8 mouse cellular contexts compared by ENCODE assay signal in the genomic region with DNA sequence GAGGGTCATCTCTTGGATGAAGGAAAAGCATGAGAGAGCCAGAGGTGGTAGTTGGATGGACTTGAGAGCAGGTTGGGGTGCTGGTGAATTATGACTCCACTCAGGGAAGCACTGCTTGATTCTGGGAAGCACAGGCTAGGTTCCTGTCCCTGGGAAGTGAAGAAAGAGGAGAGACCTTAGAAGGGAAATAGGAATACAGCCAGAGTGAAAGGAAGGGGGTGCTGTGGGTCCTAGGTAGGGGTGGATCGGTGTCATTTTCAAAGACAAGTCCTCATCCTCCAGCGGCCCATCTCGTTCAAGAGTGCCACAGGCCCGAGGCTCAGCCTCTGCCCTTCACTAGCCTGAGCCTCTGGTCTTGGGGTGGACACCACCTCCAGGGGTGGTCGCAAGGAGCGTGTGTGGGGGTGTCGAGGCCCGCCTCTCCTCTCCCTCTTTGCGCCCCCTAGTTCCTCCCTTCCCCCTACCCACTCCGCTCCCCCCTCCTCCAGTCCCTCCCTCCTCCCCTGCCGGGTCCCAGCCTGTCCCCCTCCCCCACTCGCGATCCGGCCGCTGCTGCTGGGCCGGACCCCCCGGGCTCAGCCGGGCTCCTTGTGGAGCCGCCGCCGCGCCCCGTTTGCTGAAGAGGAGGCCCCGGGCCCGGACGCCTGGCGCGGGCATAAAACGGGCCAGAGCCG. TPM values are rescaled to one million over a fixed set of nuclear protein-coding genes. Genes with fewer than 3 reads are reported as not detected.
DNase-seq lines count a peak whose midpoint lies in the region; ATAC-seq and TF ChIP-seq lines count a peak whose summit lies in the region.

No protein-coding gene starts in this region.

- ATAC-seq in forebrain, embryonic 13.5 days: peak; percentile 36
- ATAC-seq in liver, embryonic 16.5 days (ENCODE audit: low read depth): no peak
- no peak for ATAC-seq in inflammation-experienced regulatory T-cells, adult 6 months

- H3K4me2 ChIP-seq in forebrain, embryonic 13.5 days: peak overlapping the region; percentile 94
- peak overlapping the region; percentile 61 for H3K4me2 ChIP-seq in liver, embryonic 16.5 days (ENCODE audit: low read depth, low read length)

- H3K27ac ChIP-seq in cortical plate, adult 2 months (ENCODE audit: insufficient read depth, low read length): peak overlapping the region; percentile 86; the same call in 1 of the 2 replicates
- peak overlapping the region; percentile 14; the same call in 1 of the 2 replicates for H3K27ac ChIP-seq in forebrain, embryonic 13.5 days
- H3K27ac ChIP-seq in liver, embryonic 16.5 days (ENCODE audit: low read length): no peak overlapping the region

- peak overlapping the region; percentile 81 for H3K9ac ChIP-seq in forebrain, embryonic 13.5 days
- H3K9ac ChIP-seq in liver, embryonic 16.5 days (ENCODE audit: low read depth, low read length): peak overlapping the region; percentile 51

- peak overlapping the region; percentile 57 for H3K4me3 ChIP-seq in cortical plate, adult 2 months (ENCODE audit: insufficient read depth, low read length)
- H3K4me3 ChIP-seq in forebrain, embryonic 13.5 days: peak overlapping the region; percentile 61
- peak overlapping the region; percentile 49 for H3K4me3 ChIP-seq in liver, embryonic 16.5 days (ENCODE audit: low read depth, low read length)

- no peaks in the 10 kb centered on the region for H3K36me3 ChIP-seq in forebrain, embryonic 13.5 days (ENCODE audit: poor library complexity, severe bottlenecking)
- H3K36me3 ChIP-seq in liver, embryonic 16.5 days (ENCODE audit: control insufficient read depth, insufficient read depth): no peaks in the 10 kb centered on the region

- no peak for TF ChIP-seq CTCF in cortical plate, adult 2 months (IDR thresholded peaks at IDR 0.05; ENCODE audit: extremely low read depth, insufficient read depth, low read length)

- TF ChIP-seq POLR2A in cortical plate, adult 2 months (IDR thresholded peaks at IDR 0.05; ENCODE audit: extremely low read depth, insufficient read depth, low read length): no peak

- H3K4me1 ChIP-seq in cortical plate, adult 2 months (ENCODE audit: control insufficient read depth, insufficient read depth, low read length): no peaks in the 10 kb centered on the region
- peaks cover 14% of the 10 kb centered on the region for H3K4me1 ChIP-seq in forebrain, embryonic 13.5 days
- H3K4me1 ChIP-seq in liver, embryonic 16.5 days (ENCODE audit: control insufficient read depth, low read depth, low read length): no peaks in the 10 kb centered on the region

- WGBS in forebrain, embryonic 13.5 days: under 1% methylated on average over 28 of the region's 30 CpGs
- 3% methylated on average over 26 of the region's 30 CpGs for WGBS in liver, embryonic 16.5 days (ENCODE audit: insufficient replicate concordance)

- H3K9me3 ChIP-seq in forebrain, embryonic 13.5 days (replicated peaks): no peaks in the 10 kb centered on the region
- no peaks in the 10 kb centered on the region for H3K9me3 ChIP-seq in liver, embryonic 16.5 days (replicated peaks; ENCODE audit: control insufficient read depth, low read length)

- H3K27me3 ChIP-seq in forebrain, embryonic 13.5 days: peaks cover 33% of the 10 kb centered on the region
- peaks cover 56% of the 10 kb centered on the region for H3K27me3 ChIP-seq in liver, embryonic 16.5 days (ENCODE audit: control insufficient read depth, insufficient read depth, low read depth, low read length)

- peak; percentile 27 to 36 for DNase-seq in layer of hippocampus, postnatal 36 days
- no peak for DNase-seq in layer of hippocampus, postnatal 14 days (ENCODE audit: low spot score in 2 of 2)
- DNase-seq in urinary bladder, postnatal 14 days (ENCODE audit: low spot score): no peak
- DNase-seq in adrenal gland, adult 8-10 months: no peak

RNA-seq across cellular contexts. Expression of gene Chrd, which starts 0.5 kb away (rescaled TPM):
- 10 to 100 TPM; 86.1 to 88.4 TPM for total RNA-seq in layer of hippocampus, postnatal 36 days (2021)
- total RNA-seq in layer of hippocampus, postnatal 14 days (2021): 10 to 100 TPM; 36.4 to 45.8 TPM
- 71.8 and 94.6 TPM in 2 replicates for polyA plus RNA-seq in cortical plate, adult 2 months (2012; rRNA removed)
- polyA plus RNA-seq in forebrain, embryonic 13.5 days (2015; fragmentation: Nextera tagmentation; extraction: Ambion mirVana): 1.8 and 2.8 TPM in 2 replicates
- 0.32 and 0.39 TPM in 2 replicates for polyA plus RNA-seq in liver, embryonic 16.5 days (2015; fragmentation: Nextera tagmentation; extraction: Ambion mirVana)
- not detected for polyA plus RNA-seq in inflammation-experienced regulatory T-cells, adult 6 months (2017; shearing (Covaris generic))
- total RNA-seq in adrenal gland, adult 8-10 months (2022): 10 to 100 TPM; 10.2 to 30.3 (median 20.0) TPM

RNA-seq across cellular contexts. Expression of gene Thpo, which starts 1.9 kb away (rescaled TPM):
- 10 to 100 TPM; 14.1 to 15.8 TPM for total RNA-seq in layer of hippocampus, postnatal 36 days (2021)
- total RNA-seq in layer of hippocampus, postnatal 14 days (2021): 1 to 10 TPM; 5.0 to 5.9 TPM
- polyA plus RNA-seq in cortical plate, adult 2 months (2012; rRNA removed): 20.6 and 27.1 TPM in 2 replicates
- polyA plus RNA-seq in forebrain, embryonic 13.5 days (2015; fragmentation: Nextera tagmentation; extraction: Ambion mirVana): 0.68 and 0.74 TPM in 2 replicates
- polyA plus RNA-seq in liver, embryonic 16.5 days (2015; fragmentation: Nextera tagmentation; extraction: Ambion mirVana): 5.1 and 6.1 TPM in 2 replicates
- not detected for polyA plus RNA-seq in inflammation-experienced regulatory T-cells, adult 6 months (2017; shearing (Covaris generic))
- total RNA-seq in adrenal gland, adult 8-10 months (2022): 1 to 10 TPM; 2.3 to 3.1 (median 2.7) TPM

RNA-seq across cellular contexts. Expression of gene Clcn2, which starts 14.8 kb away (rescaled TPM):
- total RNA-seq in layer of hippocampus, postnatal 36 days (2021): 10 to 100 TPM; 66.0 to 71.3 TPM
- total RNA-seq in layer of hippocampus, postnatal 14 days (2021): 10 to 100 TPM; 49.9 to 60.4 TPM
- 122 and 132 TPM in 2 replicates for polyA plus RNA-seq in cortical plate, adult 2 months (2012; rRNA removed)
- polyA plus RNA-seq in forebrain, embryonic 13.5 days (2015; fragmentation: Nextera tagmentation; extraction: Ambion mirVana): 13.2 and 14.5 TPM in 2 replicates
- polyA plus RNA-seq in liver, embryonic 16.5 days (2015; fragmentation: Nextera tagmentation; extraction: Ambion mirVana): 9.7 and 11.5 TPM in 2 replicates
- polyA plus RNA-seq in inflammation-experienced regulatory T-cells, adult 6 months (2017; shearing (Covaris generic)): 1 to 10 TPM in 1 of 3 experiments, under 1 TPM in 2; 0.48 to 1.2 (median 0.79) TPM
- total RNA-seq in adrenal gland, adult 8-10 months (2022): 10 to 100 TPM; 44.5 to 52.2 (median 47.6) TPM

RNA-seq across cellular contexts. Expression of gene Polr2h, which starts 14.9 kb away (rescaled TPM):
- 10 to 100 TPM; 24.8 to 24.9 TPM for total RNA-seq in layer of hippocampus, postnatal 36 days (2021)
- total RNA-seq in layer of hippocampus, postnatal 14 days (2021): 10 to 100 TPM; 22.4 to 25.7 TPM
- polyA plus RNA-seq in cortical plate, adult 2 months (2012; rRNA removed): 52.5 and 53.1 TPM in 2 replicates
- polyA plus RNA-seq in forebrain, embryonic 13.5 days (2015; fragmentation: Nextera tagmentation; extraction: Ambion mirVana): 101 and 104 TPM in 2 replicates
- polyA plus RNA-seq in liver, embryonic 16.5 days (2015; fragmentation: Nextera tagmentation; extraction: Ambion mirVana): 27.7 and 31.6 TPM in 2 replicates
- 10 to 100 TPM; 63.1 to 71.1 (median 64.1) TPM for polyA plus RNA-seq in inflammation-experienced regulatory T-cells, adult 6 months (2017; shearing (Covaris generic))
- 10 to 100 TPM; 44.3 to 56.0 (median 51.0) TPM for total RNA-seq in adrenal gland, adult 8-10 months (2022)

RNA-seq across cellular contexts. Expression of gene Fam131a, which starts 39.3 kb away (rescaled TPM):
- 100 to 1,000 TPM; 415 to 465 TPM for total RNA-seq in layer of hippocampus, postnatal 36 days (2021)
- total RNA-seq in layer of hippocampus, postnatal 14 days (2021): 100 to 1,000 TPM; 432 to 446 TPM
- 316 and 358 TPM in 2 replicates for polyA plus RNA-seq in cortical plate, adult 2 months (2012; rRNA removed)
- polyA plus RNA-seq in forebrain, embryonic 13.5 days (2015; fragmentation: Nextera tagmentation; extraction: Ambion mirVana): 32.5 and 35.4 TPM in 2 replicates
- polyA plus RNA-seq in liver, embryonic 16.5 days (2015; fragmentation: Nextera tagmentation; extraction: Ambion mirVana): 1.4 and 2.3 TPM in 2 replicates
- under 1 TPM; 0.30 to 0.78 (median 0.59) TPM for polyA plus RNA-seq in inflammation-experienced regulatory T-cells, adult 6 months (2017; shearing (Covaris generic))
- total RNA-seq in adrenal gland, adult 8-10 months (2022): 10 to 100 TPM; 15.1 to 24.4 (median 19.7) TPM

Comparison
In these comparisons a context has a peak if more than half of its experiments do, and no peak if none do; other contexts are left out.
1. DNase-seq: peak in layer of hippocampus, postnatal 36 days (2 of 2); none in layer of hippocampus, postnatal 14 days (0 of 2), urinary bladder, postnatal 14 days (single experiment) and adrenal gland, adult 8-10 months (single experiment).
2. RNA of gene Chrd, which starts 0.5 kb away (polyA plus RNA-seq): 71.8 to 94.6 TPM in cortical plate, adult 2 months; 1.8 to 2.8 TPM in forebrain, embryonic 13.5 days, 0.32 to 0.39 TPM in liver, embryonic 16.5 days and not detected in inflammation-experienced regulatory T-cells, adult 6 months; every median in the first group is over 10 times any median in the second.
3. Peak in every context shown above with its lines, with median percentiles within 50 percentile points of each other: H3K4me3 ChIP-seq.